Mouse (Mus musculus) liver, postnatal 0 days (tissue): ENCODE results near the gene Ddx23. TPM values are rescaled to one million over a fixed set of nuclear protein-coding genes. Genes with fewer than 3 reads are reported as not detected.
A peak's percentile ranks its signal among the peaks of the same experiment; 100 is the strongest.

Experiments
- ATAC-seq: fragments of 200-750 bp; cut with Nextera tagmentation; 2 replicates; pipeline ENCODE4 v1.8.0; 2017; ENCODE audit warnings: mild to moderate bottlenecking, moderate library complexity
- DNase-seq: peaks from one replicate; pipeline ENCODE4 v3.0.0-alpha.2; 2016
- H3K27ac ChIP-seq: fragments of 300-500 bp; sonication (generic); 2 replicates; pipeline ENCODE4 v1.5.1; 2014; ENCODE audit warnings: antibody characterized with exemption, moderate library complexity, mild to moderate bottlenecking, low read depth
- H3K27me3 ChIP-seq: fragments of 300-500 bp; sonication (generic); 2 replicates; pipeline ENCODE4 v1.6.1; 2014; ENCODE audit warnings: low read length, control low read depth, mixed read lengths; ENCODE audit not compliant: insufficient read depth
- H3K36me3 ChIP-seq: fragments of 300-500 bp; sonication (generic); replicated peaks from 2 replicates; pipeline ENCODE4 v1.6.1; 2014; ENCODE audit warnings: mild to moderate bottlenecking, control low read depth, low read length, moderate library complexity, mixed read lengths; ENCODE audit not compliant: insufficient read depth
- H3K4me1 ChIP-seq: fragments of 300-500 bp; sonication (generic); 2 replicates; pipeline ENCODE4 v1.6.1; 2014; ENCODE audit warnings: antibody characterized with exemption, mild to moderate bottlenecking, control low read depth; ENCODE audit not compliant: insufficient read depth
- H3K4me2 ChIP-seq: fragments of 300-500 bp; sonication (generic); 2 replicates; pipeline ENCODE4 v1.6.1; 2014; ENCODE audit warnings: low read depth, mild to moderate bottlenecking, low read length, moderate library complexity, mixed read lengths
- H3K4me3 ChIP-seq: fragments of 300-500 bp; sonication (generic); 2 replicates; pipeline ENCODE4 v1.5.1; 2014; ENCODE audit warnings: low read depth, low read length
- H3K9ac ChIP-seq: fragments of 300-500 bp; sonication (generic); replicated peaks from 2 replicates; pipeline ENCODE4 v1.6.1; 2014; ENCODE audit warnings: mild to moderate bottlenecking, moderate library complexity
- H3K9me3 ChIP-seq: fragments of 300-500 bp; sonication (generic); 2 replicates; pipeline ENCODE4 v1.6.1; 2016; ENCODE audit warnings: mild to moderate bottlenecking, control low read depth, low read length, mixed read lengths
- CTCF ChIP-seq: sonication (generic); IDR thresholded peaks from 2 replicates; pipeline ENCODE4 v1.5.1; 2016; ENCODE audit warnings: antibody characterized with exemption, low read depth
- EP300 ChIP-seq: IDR thresholded peaks from 2 replicates; pipeline ENCODE4 v1.6.1; 2016; ENCODE audit warnings: antibody characterized with exemption, low read depth, mild to moderate bottlenecking
- WGBS: fragments of 180-500 bp; shearing (Covaris S2); extraction: QIAGEN DNeasy Blood & Tissue Kit; methylation state at CpG from one replicate; pipeline ENCODE4 v1.1.7; 2014; ENCODE audit not compliant: insufficient replicate concordance; 5-methylcytosine and 5-hydroxymethylcytosine counted together
- polyA plus RNA-seq: library from polyadenylated mRNA; unstranded; fragments of >200 nt; fragmentation: Nextera tagmentation; extraction: Ambion mirVana; gene quantifications from 2 replicates; pipeline ENCODE4 v1.2.1, GENCODE M21; 2015

Ddx23 gene
- polyA plus RNA-seq, 1 experiment from 2014 or later, result 9.2 TPM

DNA sequence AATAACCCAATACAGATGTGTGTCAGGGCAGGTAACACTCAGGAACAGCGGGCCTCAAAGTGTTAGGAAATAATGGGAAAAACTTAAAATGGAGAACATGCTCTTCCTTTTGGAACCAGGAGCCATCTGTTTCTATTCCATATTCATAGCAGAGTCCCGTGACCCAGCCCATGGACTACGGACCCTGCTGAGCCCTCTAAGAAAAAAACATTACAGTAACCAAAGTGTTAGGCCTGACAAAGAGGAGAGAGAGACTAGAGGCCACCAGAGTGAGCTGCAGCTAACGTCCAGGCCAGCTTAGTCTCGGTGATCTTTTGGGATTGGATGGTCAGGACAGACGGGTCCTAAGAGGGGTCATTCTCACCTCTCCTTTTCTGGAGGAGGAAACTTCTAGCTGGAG is 47.7 kb downstream of the Ddx23 start:
- DNase-seq (no peak), ATAC-seq (no peak)
- no peak overlapping the region for H3K4me3 ChIP-seq
- H3K36me3 ChIP-seq, result no peaks in the 10 kb centered on the region
- TF ChIP-seq CTCF, result no peak
- TF ChIP-seq EP300, result no peak
- H3K4me2 ChIP-seq, result no peak overlapping the region
- no peaks in the 10 kb centered on the region for H3K9me3 ChIP-seq
- H3K4me1 ChIP-seq, result peaks cover 8% of the 10 kb centered on the region
- H3K9ac ChIP-seq, result no peak overlapping the region
- peaks cover 7% of the 10 kb centered on the region; the same call in 1 of the 2 replicates for H3K27me3 ChIP-seq
- 54% methylated on average over 6 of the region's 6 CpGs for WGBS
- no peak overlapping the region for H3K27ac ChIP-seq

- Histone ChIP-seq H3K4me1 (peaks cover 8% of the 10 kb centered on the region), H3K27ac (0 out of 2 replicates have a peak overlapping the region, but pooled peaks have one; percentile 13), H3K4me2 (no peak overlapping the region), H3K36me3 (no peaks in the 10 kb centered on the region), H3K4me3 (no peak overlapping the region), H3K9me3 (no peaks in the 10 kb centered on the region), H3K27me3 (peaks cover 7% of the 10 kb centered on the region; the same call in 1 of the 2 replicates), H3K9ac (no peak overlapping the region)
- 54% methylated on average over 9 of the region's 9 CpGs for WGBS
- DNase-seq (peak; percentile 57), ATAC-seq (no peak)
- TF ChIP-seq CTCF (no peak), EP300 (no peak)
Measured at GRCm38 (mm10) chr15:98614551-98614950, 48.1 kb downstream of the Ddx23 start.

GRCm38 (mm10) chr15:98612229-98612628 is 50.5 kb downstream of the Ddx23 start:
- H3K4me3 ChIP-seq, result no peak overlapping the region
- 80% methylated on average over 3 of the region's 3 CpGs for WGBS
- H3K27ac ChIP-seq, result no peak overlapping the region
- peaks cover 15% of the 10 kb centered on the region for H3K4me1 ChIP-seq
- TF ChIP-seq EP300, result no peak
- TF ChIP-seq CTCF, result no peak
- DNase-seq (no peak), ATAC-seq (no peak)
- no peaks in the 10 kb centered on the region for H3K27me3 ChIP-seq
- no peak overlapping the region for H3K9ac ChIP-seq
- H3K4me2 ChIP-seq, result no peak overlapping the region
- no peaks in the 10 kb centered on the region for H3K9me3 ChIP-seq
- no peaks in the 10 kb centered on the region for H3K36me3 ChIP-seq

DNA sequence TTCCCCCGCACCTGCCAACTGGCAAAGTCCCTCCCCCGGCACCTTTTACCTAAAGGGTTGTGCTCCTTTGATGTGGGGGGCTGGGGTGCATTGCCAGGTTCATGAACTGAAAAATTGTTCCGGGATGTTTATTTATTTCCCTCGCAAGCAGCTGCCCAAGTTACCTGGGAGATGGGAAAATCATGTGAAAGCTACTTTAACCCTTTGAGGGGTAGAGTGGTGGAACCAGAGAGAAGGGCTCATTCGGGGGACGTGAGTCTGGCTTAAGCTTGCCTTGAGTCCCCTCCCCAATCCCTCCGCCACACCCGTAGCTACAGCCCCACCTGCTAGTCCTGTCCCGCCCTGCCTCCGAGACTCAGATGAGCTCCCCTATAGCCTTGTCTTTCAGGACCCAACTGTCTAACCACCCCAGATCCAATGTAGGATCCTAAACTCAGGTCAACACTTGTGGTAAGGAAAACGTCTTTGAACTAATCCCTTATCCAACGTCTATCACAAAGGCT is 52.5 kb downstream of the Ddx23 start:
- peaks cover 27% of the 10 kb centered on the region for H3K4me1 ChIP-seq
- H3K27me3 ChIP-seq, result no peaks in the 10 kb centered on the region
- H3K4me2 ChIP-seq, result peak overlapping the region; percentile 95
- peak overlapping the region; percentile 90 for H3K9ac ChIP-seq
- no peak; the same call in 1 of the 2 replicates for ATAC-seq
- no peaks in the 10 kb centered on the region for H3K36me3 ChIP-seq
- H3K4me3 ChIP-seq, result peak overlapping the region; percentile 89
- DNase-seq, result no peak
- WGBS, result 10% methylated on average over 12 of the region's 12 CpGs
- TF ChIP-seq EP300 (no peak), CTCF (no peak)
- no peaks in the 10 kb centered on the region for H3K9me3 ChIP-seq
- peak overlapping the region; percentile 84 for H3K27ac ChIP-seq

DNA sequence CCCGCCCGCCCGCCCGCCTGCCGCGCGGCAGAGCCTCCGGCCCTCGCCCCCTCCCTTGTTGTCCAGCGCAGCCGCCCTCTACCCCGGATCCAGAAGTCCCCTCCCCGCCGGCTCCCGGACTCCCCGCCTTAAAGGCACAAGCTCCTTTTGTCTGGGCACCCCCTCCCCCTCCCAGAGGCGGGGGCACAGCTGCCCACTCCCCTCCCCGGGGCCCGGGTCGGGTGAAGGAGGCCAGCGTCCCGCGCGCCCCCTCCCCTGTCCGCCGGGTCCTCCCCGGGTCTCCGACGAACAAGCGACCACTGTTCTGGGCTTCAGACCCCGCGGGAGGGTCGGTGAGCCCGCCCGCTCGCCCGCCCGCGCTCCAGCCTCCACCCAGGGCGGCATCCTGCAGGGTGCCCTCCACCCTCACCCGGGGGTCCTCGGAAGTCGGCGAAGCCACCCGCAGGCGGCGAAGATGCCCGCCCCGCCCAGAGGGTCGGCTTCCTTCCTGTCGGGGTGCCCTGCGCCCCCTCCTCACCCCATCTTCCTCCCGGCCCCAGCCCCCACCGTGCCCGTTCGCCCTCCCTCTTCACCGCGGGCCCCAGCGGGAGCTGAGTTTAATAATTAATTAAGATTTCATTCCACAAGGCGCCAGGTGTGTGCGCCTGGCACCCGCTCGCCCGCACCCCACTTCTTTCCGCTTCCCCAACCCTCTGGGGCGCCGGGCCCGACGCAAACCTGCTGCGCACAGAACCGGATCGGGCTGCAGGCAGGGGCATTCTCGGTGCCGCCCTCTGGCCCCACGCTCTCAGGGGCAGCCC is 53.2 kb downstream of the Ddx23 start, which contains the start of gene Adcy6:
TSS of gene Adcy6 (minus strand) at position 746 of the 800 bp plus-strand sequence.
- ATAC-seq, result peak; percentile 59
- Histone ChIP-seq H3K9me3 (no peaks in the 10 kb centered on the region), H3K9ac (peak within 1 kb of the TSS; percentile 90), H3K27ac (peak within 1 kb of the TSS; percentile 84), H3K36me3 (no peaks in the 10 kb centered on the region), H3K4me3 (peak within 1 kb of the TSS; percentile 89), H3K4me1 (peaks cover 32% of the 10 kb centered on the region), H3K4me2 (peak within 1 kb of the TSS; percentile 95), H3K27me3 (no peaks in the 10 kb centered on the region)
- DNase-seq, result peak; percentile 80
- TF ChIP-seq EP300, result no peak
- TF ChIP-seq CTCF, result no peak
- under 1% methylated on average over 48 of the region's 75 CpGs for WGBS

- DNase-seq, result peak; percentile 50
- H3K4me1 ChIP-seq, result peaks cover 39% of the 10 kb centered on the region
- peak overlapping the region; percentile 89 for H3K4me3 ChIP-seq
- no peak for TF ChIP-seq EP300
- no peaks in the 10 kb centered on the region for H3K9me3 ChIP-seq
- no peaks in the 10 kb centered on the region for H3K27me3 ChIP-seq
- H3K4me2 ChIP-seq, result peak overlapping the region; percentile 95
- peak overlapping the region; percentile 90 for H3K9ac ChIP-seq
- peak overlapping the region; percentile 84 for H3K27ac ChIP-seq
- 0% methylated on average over 6 of the region's 26 CpGs for WGBS
- peaks cover 3% of the 10 kb centered on the region for H3K36me3 ChIP-seq
- ATAC-seq, result peak; percentile 11
Measured at GRCm38 (mm10) chr15:98608784-98609250, 53.9 kb downstream of the Ddx23 start.
